Mouse (Mus musculus) adrenal gland, adult 2 months (tissue): ENCODE data around the gene Gm20538. TPM values are rescaled to one million over a fixed set of nuclear protein-coding genes. Genes with fewer than 3 reads are reported as not detected.

ENCODE experiments used
- DNase-seq: peaks from one replicate; pipeline ENCODE4 v3.0.0; 2021
- long read RNA-seq: library from polyadenylated mRNA; stranded (forward); transcript quantifications from one replicate; pipeline ENCODE4 v2.0.0, GENCODE M21; 2021
- polyA plus RNA-seq: library from polyadenylated mRNA; depleted of rRNA; stranded (reverse); fragments of >200 nt; gene quantifications from 2 replicates; pipeline ENCODE4 v1.2.3, GENCODE M21; 2012; rRNA removed
- total RNA-seq, 2 experiments: library from RNA; stranded (reverse); gene quantifications; 2 replicates each; pipeline ENCODE4 v1.2.3; 2021

The Gm20538 gene
- not detected for total RNA-seq
- polyA plus RNA-seq: not detected in 2 replicates
- long read RNA-seq: 0 reads

DNA sequence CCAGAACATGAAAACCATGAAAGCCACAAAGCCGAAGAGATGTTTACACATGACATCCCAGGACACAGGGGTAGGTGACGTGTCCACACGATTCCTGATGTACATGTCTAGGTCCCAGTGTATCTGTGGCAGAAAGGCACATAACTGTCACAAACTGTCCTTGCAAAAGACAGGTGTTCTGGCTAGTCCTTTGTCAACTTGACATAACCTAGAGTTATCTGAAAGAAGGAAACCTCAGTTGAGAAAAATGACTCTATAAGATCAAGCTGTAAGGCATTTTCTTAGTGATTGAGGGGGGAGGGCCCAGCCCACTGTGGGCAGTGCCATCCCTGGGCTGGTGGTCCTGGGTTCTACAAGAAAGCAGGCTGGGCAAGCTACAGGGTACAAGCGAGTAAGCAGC is at the start of gene Gm20538:
TSS of gene Gm20538 (minus strand) at position 101 of the 400 bp plus-strand sequence.
- no peak for DNase-seq

DNA sequence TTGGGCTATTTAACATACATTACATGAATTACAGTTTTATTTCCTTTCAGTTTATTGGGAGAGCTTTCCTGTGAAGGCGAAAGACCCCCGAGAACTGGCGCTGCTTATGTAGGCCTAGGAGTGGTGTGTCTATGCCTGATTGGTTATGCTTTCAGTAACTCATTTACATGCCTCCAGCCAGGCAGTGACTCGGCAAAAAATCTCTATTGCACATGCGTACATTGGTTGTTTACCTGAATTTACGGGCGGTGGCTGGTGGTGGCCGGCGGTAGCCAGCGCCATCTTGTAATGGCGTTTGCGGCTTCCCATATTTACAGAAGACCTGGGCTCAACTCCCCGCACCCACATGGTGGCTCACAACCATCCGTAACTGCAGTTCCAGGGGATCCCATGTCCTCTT is 41.5 kb upstream of the Gm20538 start:
- DNase-seq: no peak

GRCm38 (mm10) chr19:44591638-44592037 is 39.0 kb upstream of the Gm20538 start:
- DNase-seq: no peak

GRCm38 (mm10) chr19:44590992-44591391 is 38.4 kb upstream of the Gm20538 start:
- DNase-seq: no peak

DNA sequence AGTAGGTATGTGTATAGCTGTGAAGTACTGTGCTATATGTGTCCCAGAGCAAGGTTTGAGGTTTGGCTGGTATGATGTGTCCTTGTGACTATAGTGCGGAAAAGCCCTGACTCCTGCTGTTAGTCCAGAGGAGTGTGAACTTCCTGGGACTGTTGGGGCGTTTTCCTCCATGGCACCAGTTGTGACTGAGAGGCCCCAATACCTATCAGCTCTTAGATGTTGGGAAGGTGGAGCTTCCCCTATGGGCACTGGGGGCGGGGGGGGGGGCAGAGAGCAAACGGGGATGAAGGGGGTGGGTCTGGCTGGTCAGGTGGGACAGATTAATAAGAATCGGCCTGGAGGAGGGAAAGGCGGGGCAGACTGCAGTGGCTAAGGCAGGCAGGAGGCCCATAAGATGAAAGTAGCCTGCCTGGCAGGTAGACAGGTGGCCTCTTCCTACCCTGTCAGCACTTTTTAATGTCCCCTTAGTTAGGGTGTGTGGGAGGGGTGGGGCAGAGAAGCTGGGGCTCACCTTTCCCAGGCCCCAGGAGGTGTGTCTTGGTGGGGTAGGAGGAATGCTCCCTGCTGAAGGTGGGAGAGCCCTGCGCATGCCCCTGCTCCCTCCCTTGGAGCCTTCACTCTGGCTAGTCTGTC is 37.1 kb upstream of the Gm20538 start:
- no peak for DNase-seq

- DNase-seq: no peak
Measured at GRCm38 (mm10) chr19:44588036-44588435, 35.4 kb upstream of the Gm20538 start.

DNA sequence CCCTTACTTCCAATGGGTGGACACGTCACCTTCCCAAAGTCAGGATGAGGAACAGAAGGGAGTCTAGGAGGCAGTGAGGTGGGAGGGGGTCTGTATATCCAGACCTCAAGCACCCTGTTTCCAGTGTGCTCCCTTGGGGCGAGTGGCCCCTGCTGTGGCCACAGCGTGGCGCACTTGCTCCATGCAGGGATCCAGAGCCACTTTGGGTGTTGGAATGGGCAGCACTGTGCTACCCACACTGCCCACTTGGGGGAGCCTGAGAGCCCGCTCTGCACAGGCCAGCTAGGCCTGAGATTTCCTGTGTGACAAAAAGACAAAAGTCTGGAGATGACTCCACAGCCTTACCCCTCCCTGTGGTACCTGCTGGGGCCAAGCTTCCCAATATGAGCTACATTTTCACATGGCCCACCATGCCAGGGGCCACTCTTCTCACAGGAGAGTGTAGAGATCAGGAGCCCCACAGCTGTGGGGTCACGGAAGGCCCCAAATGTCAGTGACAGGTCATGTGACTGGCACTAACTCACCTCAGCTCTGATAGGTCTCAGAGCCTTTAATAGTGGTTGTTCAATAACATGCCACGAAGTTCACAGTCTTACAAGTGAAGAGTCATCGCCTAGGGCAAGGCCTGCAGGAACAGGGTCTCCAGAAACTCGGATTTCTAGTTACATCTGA is 30.1 kb upstream of the Gm20538 start:
- DNase-seq: peak; percentile 91

DNA sequence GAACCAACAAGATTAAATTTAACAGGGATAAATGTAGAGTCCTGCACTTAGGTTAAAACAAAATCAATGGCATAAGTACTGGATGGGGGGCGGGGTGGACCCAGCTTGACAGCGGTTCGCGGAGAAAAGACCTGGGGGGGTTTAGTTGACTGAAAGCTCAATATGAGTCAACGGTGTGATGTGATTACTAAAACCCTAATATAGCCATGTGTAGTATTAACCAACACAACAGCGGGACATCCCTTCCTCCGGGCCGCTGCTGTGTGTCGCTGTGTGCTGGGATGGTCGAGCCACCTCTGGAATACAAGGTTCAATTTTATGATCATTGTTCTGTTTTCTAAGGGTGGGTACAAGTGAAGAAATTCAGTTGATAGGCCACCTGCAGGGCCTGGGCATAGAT is 29.5 kb upstream of the Gm20538 start:
- no peak for DNase-seq

GRCm38 (mm10) chr19:44578038-44578437 is 25.4 kb upstream of the Gm20538 start:
- no peak for DNase-seq

GRCm38 (mm10) chr19:44576275-44576674 is 23.6 kb upstream of the Gm20538 start:
- DNase-seq: no peak

DNA sequence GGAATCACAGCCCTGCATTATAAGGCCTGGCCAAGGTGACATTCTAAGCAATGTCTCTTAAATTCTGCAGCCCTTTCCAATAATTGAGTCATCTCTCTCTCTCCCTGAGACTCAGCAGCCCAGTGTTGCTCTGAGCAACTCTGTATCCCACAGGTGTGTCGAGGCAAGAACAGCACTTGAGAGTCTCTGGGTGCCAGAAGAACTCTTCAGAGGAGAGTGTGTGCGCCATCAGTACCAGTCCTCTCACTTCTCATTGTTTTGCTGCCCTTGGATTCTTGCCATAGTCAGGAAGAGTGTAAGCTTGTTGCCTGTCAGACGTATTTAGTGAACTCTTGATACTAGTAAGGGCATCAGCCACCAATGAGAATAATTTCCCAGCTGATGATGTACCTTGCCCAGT is 15.1 kb upstream of the Gm20538 start:
- no peak for DNase-seq

- DNase-seq: no peak
Measured at GRCm38 (mm10) chr19:44564006-44564405, 11.4 kb upstream of the Gm20538 start.

- DNase-seq: peak; percentile 94
Measured at GRCm38 (mm10) chr19:44562652-44563206, 10.1 kb upstream of the Gm20538 start, which contains the start of gene Hif1an. Gene Hif1an (plus strand): TSS chr19:44562850.

- DNase-seq: peak; percentile 98
Measured at GRCm38 (mm10) chr19:44554861-44555590, 2.4 kb upstream of the Gm20538 start, which contains the start of gene Ndufb8. Gene Ndufb8 (minus strand): TSS chr19:44555440.

GRCm38 (mm10) chr19:44554490-44554860 is 1.8 kb upstream of the Gm20538 start:
- no peak for DNase-seq

DNA sequence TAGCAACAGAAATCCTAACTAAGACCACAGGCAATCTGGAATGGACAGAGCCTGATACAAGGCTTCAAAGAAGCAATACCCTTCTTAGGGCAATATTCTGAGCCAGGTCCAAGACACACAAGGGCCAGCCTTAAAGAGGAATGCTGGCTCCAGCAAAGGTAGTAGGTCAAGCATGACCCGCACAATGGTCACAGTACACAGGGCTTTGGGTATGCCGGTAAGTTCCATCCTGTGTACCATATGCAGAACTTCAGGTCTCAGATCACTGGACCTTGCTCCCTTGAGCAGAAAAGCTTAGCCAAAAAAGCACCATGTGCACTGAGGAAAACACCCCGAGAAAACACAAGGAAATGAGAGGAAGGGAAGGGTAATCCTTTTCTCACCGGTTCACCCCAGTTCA is 655 bp upstream of the Gm20538 start:
- no peak for DNase-seq

- DNase-seq: peak; percentile 86
Measured at GRCm38 (mm10) chr19:44545321-44546041, 7.2 kb downstream of the Gm20538 start, which contains the start of gene Sec31b. Gene Sec31b (minus strand): TSS chr19:44545864.

- peak; percentile 75 for DNase-seq
Measured at GRCm38 (mm10) chr19:44544775-44545174, 7.9 kb downstream of the Gm20538 start.

GRCm38 (mm10) chr19:44544372-44544771 is 8.3 kb downstream of the Gm20538 start:
- DNase-seq: no peak

GRCm38 (mm10) chr19:44542694-44543178 is 9.9 kb downstream of the Gm20538 start:
- DNase-seq: no peak

- DNase-seq: no peak
Measured at GRCm38 (mm10) chr19:44537416-44537815, 15.2 kb downstream of the Gm20538 start.

- DNase-seq: no peak
Measured at GRCm38 (mm10) chr19:44535376-44535775, 17.3 kb downstream of the Gm20538 start.
